11 mouse cellular contexts compared by ENCODE assay signal in the genomic region with DNA sequence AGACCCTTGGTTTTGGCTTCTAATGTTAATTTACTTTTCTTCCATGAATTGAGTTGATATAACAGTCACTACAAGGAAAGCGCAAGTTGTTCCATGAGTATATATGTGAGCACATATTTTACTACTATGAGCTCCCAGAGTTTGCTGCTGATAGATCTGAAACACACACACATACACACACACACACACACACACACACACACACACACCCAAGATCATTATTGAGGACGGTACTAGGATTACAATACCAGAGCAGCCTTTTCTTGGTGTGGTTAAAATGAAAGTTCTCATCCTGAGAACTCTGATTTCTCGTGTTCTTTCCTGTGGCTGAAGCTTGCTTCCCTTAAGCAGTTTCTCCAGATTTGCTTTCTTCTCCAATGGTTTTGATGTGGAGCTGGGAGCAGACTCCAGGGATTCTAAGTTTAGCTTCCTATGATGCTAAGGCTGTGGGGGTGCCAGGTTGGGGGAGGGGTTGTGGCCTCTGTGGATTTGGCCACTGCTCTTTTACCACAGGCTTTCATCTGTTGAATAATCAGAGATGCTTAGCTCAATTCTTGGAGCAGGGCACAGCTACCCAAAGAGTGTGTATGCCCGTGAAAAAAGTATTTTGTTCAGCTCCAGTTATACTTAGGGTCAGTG. TPM values are rescaled to one million over a fixed set of nuclear protein-coding genes. Genes with fewer than 3 reads are reported as not detected.
DNase-seq lines count a peak whose midpoint lies in the region; ATAC-seq and TF ChIP-seq lines count a peak whose summit lies in the region.
"Had no signal": no experiment of that assay in that cellular context is flagged by ENCODE, and none has a peak within 500 bp of the region (broad histone marks: within the 10 kb centered on the region; RNA-seq: fewer than 3 reads in every experiment).

No protein-coding gene starts in this region.

- no peaks in the 10 kb centered on the region for H3K9me3 ChIP-seq in heart, postnatal 0 days (replicated peaks; ENCODE audit: control insufficient read depth, low read length)

- no peaks in the 10 kb centered on the region for H3K27me3 ChIP-seq in kidney, adult 2 months (replicated peaks; ENCODE audit: control insufficient read depth, insufficient read depth, low read length)
- H3K27me3 ChIP-seq in heart, postnatal 0 days (ENCODE audit: control insufficient read depth, insufficient read depth, low read length): no peaks in the 10 kb centered on the region

- H3K4me3 ChIP-seq in kidney, adult 2 months (ENCODE audit: insufficient read depth, low read depth, low read length): no peak overlapping the region
- no peak overlapping the region for H3K4me3 ChIP-seq in brown adipose tissue, adult 24 weeks (ENCODE audit: insufficient read depth, low read depth, low read length)
- no peak overlapping the region for H3K4me3 ChIP-seq in heart, postnatal 0 days (ENCODE audit: low read depth, low read length)
- H3K4me3 ChIP-seq: midbrain, embryonic 10.5 days had no signal

- TF ChIP-seq CTCF in kidney, adult 2 months (conservative IDR thresholded peaks at IDR 0.05; ENCODE audit: insufficient read depth, insufficient read length, low read depth, low read length): no peak
- no peak for TF ChIP-seq CTCF in heart, postnatal 0 days (IDR thresholded peaks at IDR 0.05; ENCODE audit: low read depth)

- H3K4me1 ChIP-seq in kidney, adult 2 months (ENCODE audit: control insufficient read depth, insufficient read depth, low read length): peaks cover 5% of the 10 kb centered on the region; the same call in 1 of the 2 replicates
- H3K4me1 ChIP-seq in brown adipose tissue, adult 24 weeks (ENCODE audit: control insufficient read depth, insufficient read depth, insufficient read length, low read length): peaks cover 34% of the 10 kb centered on the region
- H3K4me1 ChIP-seq in heart, postnatal 0 days (ENCODE audit: control insufficient read depth, insufficient read depth): peaks cover 12% of the 10 kb centered on the region; the same call in 1 of the 2 replicates

- H3K4me2 ChIP-seq in heart, postnatal 0 days (ENCODE audit: low read depth, low read length): 0 out of 2 replicates have a peak overlapping the region, but pooled peaks have one; percentile 0

- WGBS in kidney, adult 2 months: 61% methylated on average over 4 of the region's 4 CpGs
- 68% methylated on average over 4 of the region's 4 CpGs for WGBS in heart, postnatal 0 days

- TF ChIP-seq POLR2A in kidney, adult 2 months (IDR thresholded peaks at IDR 0.05; ENCODE audit: low read depth, low read length): no peak

- H3K27ac ChIP-seq in kidney, adult 2 months (ENCODE audit: insufficient read depth, low read depth, low read length): peak overlapping the region; percentile 82
- H3K27ac ChIP-seq in brown adipose tissue, adult 24 weeks (replicated peaks; ENCODE audit: low read depth, low read length): peak overlapping the region; percentile 95
- H3K27ac ChIP-seq in heart, postnatal 0 days (ENCODE audit: low read depth): peak overlapping the region; percentile 70
- H3K27ac ChIP-seq: midbrain, embryonic 10.5 days had no signal

- ATAC-seq in heart, postnatal 0 days (ENCODE audit: insufficient read depth, low read depth): peak; percentile 27; the same call in 1 of the 2 replicates
- ATAC-seq: intestine, embryonic 16.5 days had no signal

- no peak overlapping the region for H3K9ac ChIP-seq in heart, postnatal 0 days (replicated peaks; ENCODE audit: low read depth, low read length)

- DNase-seq in kidney, adult 2 months: peak; percentile 22
- no peak for DNase-seq in kidney, adult 8-10 months
- peak; percentile 88 for DNase-seq in Muller cell, postnatal 12 days (ENCODE audit: inconsistent ontology term)
- DNase-seq in heart, postnatal 0 days (ENCODE audit: low spot score): no peak
- DNase-seq in frontal cortex, adult 2 months (ENCODE audit: extremely low spot score in 1 of 2, low spot score in 1 of 2): no peak
- DNase-seq in urinary bladder, postnatal 25 days (ENCODE audit: low spot score): no peak
- no peak for DNase-seq in left cerebral cortex, adult 18-20 months (ENCODE audit: low spot score in 2 of 2)
- DNase-seq: right cerebral cortex, adult 18-20 months had no signal

- TF ChIP-seq EP300 in heart, postnatal 0 days (IDR thresholded peaks at IDR 0.05; ENCODE audit: low read depth): peak; percentile 22; the same call in 1 of the 2 replicates

- peaks cover 9% of the 10 kb centered on the region for H3K36me3 ChIP-seq in kidney, adult 2 months (ENCODE audit: control insufficient read depth, insufficient read depth, low read length)
- peaks cover 35% of the 10 kb centered on the region for H3K36me3 ChIP-seq in heart, postnatal 0 days (replicated peaks; ENCODE audit: control insufficient read depth, insufficient read depth, low read length)

RNA-seq across cellular contexts. Expression of a gene that starts 19.1 kb away (rescaled TPM):
- polyA plus RNA-seq in kidney, adult 2 months (2012; rRNA removed): 13.0 and 13.9 TPM in 2 replicates
- 5.3 and 7.7 TPM in 2 replicates for polyA plus RNA-seq in brown adipose tissue, adult 24 weeks (2012; ENCODE audit: insufficient read depth, insufficient read length, missing spikeins)
- 6.7 and 37.6 TPM in 2 replicates for total RNA-seq in heart, postnatal 0 days (2014; rRNA removed; ENCODE audit: low replicate concordance)
- 6.3 and 6.7 TPM in 2 replicates for polyA plus RNA-seq in heart, postnatal 0 days (2015; fragmentation: Nextera tagmentation; extraction: Ambion mirVana)
- 22.1 and 26.6 TPM in 2 replicates for polyA plus RNA-seq in frontal cortex, adult 2 months (2012; rRNA removed)
- total RNA-seq in left cerebral cortex, adult 18-20 months (2021): 10 to 100 TPM; 44.3 to 45.2 TPM

RNA-seq across cellular contexts. Expression of a gene that starts 40.7 kb away (rescaled TPM):
- 16.0 and 21.3 TPM in 2 replicates for polyA plus RNA-seq in kidney, adult 2 months (2012; rRNA removed)
- polyA plus RNA-seq in brown adipose tissue, adult 24 weeks (2012; ENCODE audit: insufficient read depth, insufficient read length, missing spikeins): 12.0 and 17.4 TPM in 2 replicates
- total RNA-seq in heart, postnatal 0 days (2014; rRNA removed; ENCODE audit: low replicate concordance): 21.6 and 35.3 TPM in 2 replicates
- polyA plus RNA-seq in heart, postnatal 0 days (2015; fragmentation: Nextera tagmentation; extraction: Ambion mirVana): 15.8 and 17.8 TPM in 2 replicates
- polyA plus RNA-seq in frontal cortex, adult 2 months (2012; rRNA removed): 49.1 and 51.0 TPM in 2 replicates
- 10 to 100 TPM; 59.5 to 61.4 TPM for total RNA-seq in left cerebral cortex, adult 18-20 months (2021)

RNA-seq across cellular contexts. Expression of a gene that starts 45.4 kb away (rescaled TPM):
- 6.0 and 6.3 TPM in 2 replicates for polyA plus RNA-seq in kidney, adult 2 months (2012; rRNA removed)
- polyA plus RNA-seq in brown adipose tissue, adult 24 weeks (2012; ENCODE audit: insufficient read depth, insufficient read length, missing spikeins): 2.1 and 2.5 TPM in 2 replicates
- total RNA-seq in heart, postnatal 0 days (2014; rRNA removed; ENCODE audit: low replicate concordance): 19.9 and 20.4 TPM in 2 replicates
- 4.6 and 6.5 TPM in 2 replicates for polyA plus RNA-seq in heart, postnatal 0 days (2015; fragmentation: Nextera tagmentation; extraction: Ambion mirVana)
- polyA plus RNA-seq in frontal cortex, adult 2 months (2012; rRNA removed): 119 and 131 TPM in 2 replicates
- total RNA-seq in left cerebral cortex, adult 18-20 months (2021): 100 to 1,000 TPM; 204 to 205 TPM

Comparison
In these comparisons a context has a peak if more than half of its experiments do, and no peak if none do; other contexts are left out.
1. DNase-seq: peak in kidney, adult 2 months (single experiment) and Muller cell, postnatal 12 days (single experiment); none in kidney, adult 8-10 months (0 of 2), heart, postnatal 0 days (single experiment), frontal cortex, adult 2 months (0 of 2), urinary bladder, postnatal 25 days (single experiment) and left cerebral cortex, adult 18-20 months (0 of 2).
2. RNA of a gene that starts 45.4 kb away (polyA plus RNA-seq): 119 to 131 TPM in frontal cortex, adult 2 months; 4.6 to 6.5 TPM in heart, postnatal 0 days, 6.0 to 6.3 TPM in kidney, adult 2 months and 2.1 to 2.5 TPM in brown adipose tissue, adult 24 weeks; every median in the first group is over 10 times any median in the second.
3. Peak in every context shown above with its lines, with median percentiles within 50 percentile points of each other: H3K27ac ChIP-seq.